Mouse (Mus musculus) megakaryocyte, embryonic 14.5 days (primary cell): ENCODE data around the gene Olfr1424.

Experiments used
- FLI1 ChIP-seq: IDR thresholded peaks from 2 replicates; pipeline ENCODE4 v1.6.1; 2012; ENCODE audit warnings: low read length, inconsistent platforms, mixed read lengths
- GATA1 ChIP-seq: IDR thresholded peaks from 3 replicates; pipeline ENCODE4 v1.6.1; 2012; ENCODE audit warnings: mixed read lengths, low read length, inconsistent platforms, borderline replicate concordance

DNA sequence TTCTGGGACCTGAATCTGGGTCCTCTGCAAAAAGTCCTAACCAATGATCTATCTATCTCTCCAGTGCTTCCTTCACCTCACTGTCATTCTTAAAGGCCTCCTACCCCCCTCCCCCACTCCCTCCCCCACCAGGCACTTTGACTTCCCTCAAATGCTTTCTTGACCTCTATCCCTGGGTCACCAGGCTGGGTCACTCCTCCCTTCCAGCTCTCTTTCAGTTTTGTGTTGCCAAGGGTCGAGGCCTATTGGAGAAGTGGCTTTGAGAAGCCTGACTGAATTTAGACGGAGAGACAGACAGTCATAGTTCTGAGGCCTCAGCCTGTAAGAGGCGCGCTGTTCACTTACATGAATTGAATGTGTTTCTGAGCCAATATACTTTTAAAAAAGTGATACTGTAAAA lies 46.3 kb downstream of the Olfr1424 start:
- TF ChIP-seq GATA1 (no peak), FLI1 (no peak)
